Mouse (Mus musculus): ENCODE measurements around the gene Rufy2.

DNA sequence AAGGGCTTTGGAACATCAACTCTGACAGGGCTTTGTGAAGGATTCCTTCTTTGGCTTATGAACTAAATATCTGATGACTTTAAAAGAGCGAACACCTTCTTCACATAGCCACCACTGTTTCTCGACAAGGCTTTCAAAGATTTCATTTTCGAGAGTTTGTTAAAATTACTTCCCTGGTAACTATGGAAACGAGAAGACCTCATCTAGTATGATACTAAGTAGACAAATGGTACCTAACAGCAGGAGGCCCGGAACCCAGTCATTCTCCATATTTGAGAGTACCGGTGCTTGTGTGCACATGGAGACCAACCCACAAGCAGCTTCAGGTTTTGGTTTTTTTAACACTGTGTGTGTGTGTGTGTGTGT lies 46.8 kb downstream of the Rufy2 start:
- TF ChIP-seq POLR2A (IDR thresholded peaks at IDR 0.05; ENCODE audit: borderline replicate concordance, control insufficient read depth, low read depth, low read length) (no peak), CTCF (IDR thresholded peaks at IDR 0.05; ENCODE audit: control insufficient read depth, insufficient read depth, low read length) (no peak)

Data from bone marrow, adult 2 months (tissue).